Mouse (Mus musculus) monocyte, adult 2 months (primary cell): ENCODE results near the gene Pced1b.
"Not testable (repeated sequence)": the region's sequence is repeated elsewhere in the genome, so short reads cannot be mapped to it uniquely, and the experiment has no call there.

Experiments used
- DNase-seq, 2 experiments: peaks; one replicate each; pipeline ENCODE4 v3.0.0; 2022; ENCODE audit warnings: low spot score in 2 of 2, low read depth in 1 of 2

Pced1b gene

DNA sequence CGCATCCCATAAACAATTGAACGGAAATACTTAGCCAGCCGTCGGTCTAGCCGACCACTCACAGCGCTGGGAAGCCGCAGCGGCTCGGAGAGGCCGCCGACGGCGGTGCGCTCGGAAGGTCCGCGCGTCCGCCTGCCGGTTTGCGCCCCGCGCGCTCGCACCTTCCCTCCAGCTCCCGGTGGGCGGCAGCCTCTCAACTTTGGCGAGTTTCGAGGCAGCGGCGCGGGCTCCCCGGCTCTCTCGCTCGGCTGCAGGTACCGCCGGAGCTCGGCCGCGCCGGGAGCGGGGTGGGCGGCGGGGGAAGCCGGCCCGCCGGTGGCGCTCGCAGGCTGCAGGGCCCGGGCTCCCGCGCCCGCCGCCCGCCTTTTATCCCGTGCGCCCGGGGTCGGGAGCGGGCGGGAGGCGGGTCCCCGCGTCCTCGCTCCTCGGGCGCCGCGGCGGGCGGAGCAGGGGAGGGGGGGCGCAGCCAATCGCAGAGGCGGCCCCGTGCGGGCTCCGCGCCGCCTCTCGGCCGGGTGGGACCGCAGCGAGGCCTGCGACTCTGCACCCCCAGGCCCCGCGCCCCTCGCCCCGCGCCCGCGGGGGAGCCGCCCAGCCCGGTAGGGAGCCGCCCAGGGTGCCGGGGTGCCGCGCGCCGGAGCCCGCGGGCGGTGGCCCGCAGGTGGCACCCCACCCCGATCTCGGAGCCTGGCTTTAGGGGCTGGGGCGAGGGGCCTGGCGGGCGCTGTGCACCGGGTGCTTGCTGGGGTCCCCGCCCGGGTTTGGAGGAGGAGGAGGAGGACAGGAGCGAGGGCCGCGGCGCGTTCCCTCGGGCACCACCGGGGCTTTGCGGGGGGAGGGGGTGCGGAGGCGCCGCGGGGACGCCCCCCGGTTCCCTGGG, at the start of gene Pced1b, which contains the start of gene Amigo2:
Gene Pced1b, plus strand, starts transcription at position 197 of the 880 bp plus-strand sequence.
Gene Amigo2, minus strand, starts transcription at position 377 of the 880 bp plus-strand sequence.
- no peak for DNase-seq

DNA sequence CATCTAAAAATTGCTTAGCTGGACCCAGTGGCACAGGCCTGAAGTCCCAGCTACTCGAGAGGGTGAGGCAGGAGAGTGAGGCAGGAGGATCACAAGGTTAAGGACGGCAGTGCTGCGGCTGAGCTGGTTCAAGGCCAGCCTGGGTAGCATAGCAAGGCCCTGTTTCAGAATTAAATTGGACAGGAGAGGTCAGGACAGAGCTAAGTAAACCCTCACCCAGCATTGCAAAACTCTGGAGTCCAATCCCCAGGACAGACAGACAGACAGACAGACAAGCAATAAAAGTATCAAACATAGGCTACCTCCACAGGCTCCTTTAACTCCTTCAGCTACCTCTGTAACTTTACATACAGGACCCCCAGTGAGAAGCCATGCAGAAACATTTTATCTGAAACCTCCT, 42.0 kb upstream of the Pced1b start:
- no peak for DNase-seq

DNA sequence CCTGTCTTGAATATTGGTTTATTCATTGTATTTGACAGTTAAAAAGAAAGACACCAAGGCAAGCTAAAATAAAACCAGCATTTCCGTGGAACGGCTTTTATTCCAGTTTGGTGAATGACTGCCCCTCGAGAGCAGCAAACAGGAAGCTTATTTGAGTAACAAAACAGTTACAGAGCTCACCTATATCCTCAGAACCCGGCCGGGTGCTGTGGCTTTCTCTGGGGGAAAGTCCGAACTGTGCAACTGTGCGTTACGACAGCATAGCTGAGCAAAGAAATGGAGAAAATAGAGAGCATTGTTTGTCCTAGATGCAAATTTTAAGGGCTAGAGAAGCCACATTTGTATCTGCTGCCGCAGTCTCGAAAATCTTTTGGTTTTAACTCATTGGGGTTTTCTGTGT, 41.1 kb upstream of the Pced1b start:
- no peak for DNase-seq

DNA sequence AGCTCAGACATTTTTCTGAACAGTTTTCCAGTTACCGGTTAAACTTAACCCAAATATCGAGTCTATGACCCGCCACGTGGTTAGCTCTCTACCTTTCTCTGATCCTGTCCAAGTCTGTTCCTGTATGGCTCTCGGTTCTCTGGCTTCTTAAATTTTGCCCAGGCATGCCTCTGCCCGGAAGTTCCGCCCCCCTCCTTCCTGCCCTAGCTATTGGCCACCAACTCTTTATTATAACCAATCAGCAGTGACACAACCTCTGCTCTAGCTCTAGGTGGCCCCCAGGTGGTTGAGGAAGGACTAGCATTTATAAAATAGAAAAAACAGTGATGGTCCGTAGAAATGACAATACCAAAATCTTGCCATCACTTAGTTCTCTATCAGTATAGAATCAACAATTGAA, 40.4 kb upstream of the Pced1b start:
- DNase-seq: no peak

DNA sequence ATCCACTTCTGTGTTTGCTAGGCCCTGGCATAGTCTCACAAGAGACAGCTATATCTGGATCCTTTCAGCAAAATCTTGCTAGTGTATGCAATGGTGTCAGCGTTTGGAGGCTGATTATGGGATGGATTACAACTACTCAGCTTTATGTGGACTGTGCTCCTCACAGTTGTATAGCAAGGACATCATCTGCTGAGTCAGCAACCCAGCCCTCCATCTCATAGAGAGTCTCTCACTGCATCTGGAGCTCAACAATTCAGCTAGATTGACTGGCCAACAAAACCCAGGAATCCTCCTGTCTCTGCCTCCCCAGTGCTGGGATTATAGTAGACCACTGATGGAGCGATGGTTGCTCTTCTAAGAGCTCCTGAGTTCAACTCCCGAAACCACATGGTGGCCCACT, 37.2 kb upstream of the Pced1b start:
- not testable (repeated sequence) for DNase-seq

DNA sequence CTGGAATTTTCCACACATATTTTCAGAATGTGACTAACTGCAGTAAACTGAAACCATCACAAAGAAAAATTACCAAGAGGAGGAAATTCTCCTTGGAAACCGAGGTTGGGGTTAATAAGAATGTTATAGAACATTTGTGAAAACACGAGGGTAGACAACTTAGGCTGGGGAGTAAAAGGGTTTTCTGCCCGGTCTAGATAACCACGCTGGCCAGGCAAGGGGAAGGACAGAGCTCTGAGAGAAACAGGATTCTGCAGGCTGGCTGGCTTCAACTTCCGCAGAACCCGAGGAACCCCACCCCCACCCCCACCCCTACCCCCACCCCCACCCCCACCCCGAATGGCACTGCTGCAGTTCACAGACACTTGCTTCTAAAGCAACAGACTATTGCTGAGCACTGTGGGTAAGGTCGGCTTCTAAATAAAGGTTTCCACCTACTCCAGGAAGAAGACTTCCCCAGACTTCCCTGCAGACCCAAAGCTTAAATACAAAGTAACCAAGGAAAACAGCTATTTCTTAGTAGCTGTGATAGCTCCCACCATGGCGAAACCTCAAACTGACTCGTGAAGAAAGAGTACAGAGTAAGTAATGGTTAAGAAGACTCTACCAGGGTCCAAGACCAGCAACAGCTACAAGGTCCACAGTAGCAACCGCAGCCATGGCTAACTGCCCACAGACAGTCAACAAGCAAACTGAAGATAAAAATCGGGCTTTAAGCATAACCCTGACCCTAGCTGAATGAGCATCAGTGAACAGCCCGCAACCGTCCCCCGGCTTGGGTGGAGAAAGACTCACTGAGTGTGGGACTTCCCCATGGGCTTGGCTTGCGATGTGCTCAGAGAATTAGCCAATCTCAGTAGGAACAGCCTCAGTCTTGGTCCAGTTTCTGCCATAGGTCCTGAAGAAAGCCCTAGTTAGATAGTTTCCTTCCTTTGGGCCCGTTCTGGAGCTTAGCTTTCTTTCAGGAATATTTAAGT, 34.1 kb upstream of the Pced1b start:
- no peak for DNase-seq

DNA sequence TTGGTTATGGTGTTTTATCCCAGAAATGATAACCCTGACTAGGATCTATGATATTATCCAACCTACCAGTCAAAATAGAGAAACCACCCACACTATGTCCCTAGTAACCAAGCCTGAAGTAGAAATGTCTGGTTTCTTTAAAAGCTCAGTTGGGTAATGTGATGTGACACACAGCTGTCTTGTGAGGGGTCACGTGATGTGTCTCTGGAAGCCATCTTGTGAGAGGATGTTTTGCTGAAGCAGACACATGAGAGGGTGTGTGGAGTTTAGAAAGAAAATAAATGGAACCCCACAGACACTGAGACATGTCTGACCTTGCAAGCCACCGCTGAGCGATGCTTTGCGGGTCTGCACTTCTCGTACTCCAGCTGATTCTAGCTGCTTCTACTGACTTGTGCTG, 30.1 kb upstream of the Pced1b start:
- no peak for DNase-seq

DNA sequence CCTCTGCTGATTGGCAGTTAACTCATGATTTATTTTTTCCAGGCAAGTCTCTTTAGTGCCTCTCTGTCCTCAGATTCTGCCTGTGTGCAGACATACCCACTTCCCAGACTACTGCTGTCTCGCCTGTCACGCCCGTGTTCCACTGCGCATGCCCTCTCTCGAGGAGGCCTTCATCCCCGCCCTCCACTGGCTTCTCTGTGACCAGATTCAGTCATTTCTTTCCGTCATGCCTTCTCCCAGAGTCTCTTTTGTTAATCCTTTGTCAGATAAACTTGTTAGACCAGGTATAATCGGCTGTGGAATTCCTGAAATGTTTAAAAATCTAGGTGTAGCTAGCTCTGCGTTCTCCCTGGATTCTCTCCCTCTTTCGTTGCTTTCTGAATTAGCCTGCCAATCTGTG, 23.5 kb upstream of the Pced1b start:
- DNase-seq: no peak

DNA sequence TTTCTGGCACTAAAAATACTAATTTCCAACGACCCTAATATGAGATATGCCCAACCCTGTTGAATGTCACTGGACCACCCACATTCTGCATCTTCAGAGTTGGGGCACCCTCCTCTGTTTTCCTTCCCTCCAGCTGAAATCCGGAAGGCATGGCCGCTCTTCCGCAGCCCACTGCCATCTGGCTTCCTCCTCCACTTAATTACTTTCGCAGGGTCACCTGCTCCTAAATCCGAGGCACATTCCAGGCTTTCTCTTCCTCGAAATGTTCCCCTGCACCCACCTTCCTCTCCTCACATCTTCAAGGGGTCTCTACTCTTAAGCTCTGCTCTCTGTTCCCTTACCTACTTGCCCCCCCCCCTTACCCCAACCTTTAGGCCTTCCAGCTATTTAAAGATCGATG, 22.9 kb upstream of the Pced1b start:
- DNase-seq: no peak

DNA sequence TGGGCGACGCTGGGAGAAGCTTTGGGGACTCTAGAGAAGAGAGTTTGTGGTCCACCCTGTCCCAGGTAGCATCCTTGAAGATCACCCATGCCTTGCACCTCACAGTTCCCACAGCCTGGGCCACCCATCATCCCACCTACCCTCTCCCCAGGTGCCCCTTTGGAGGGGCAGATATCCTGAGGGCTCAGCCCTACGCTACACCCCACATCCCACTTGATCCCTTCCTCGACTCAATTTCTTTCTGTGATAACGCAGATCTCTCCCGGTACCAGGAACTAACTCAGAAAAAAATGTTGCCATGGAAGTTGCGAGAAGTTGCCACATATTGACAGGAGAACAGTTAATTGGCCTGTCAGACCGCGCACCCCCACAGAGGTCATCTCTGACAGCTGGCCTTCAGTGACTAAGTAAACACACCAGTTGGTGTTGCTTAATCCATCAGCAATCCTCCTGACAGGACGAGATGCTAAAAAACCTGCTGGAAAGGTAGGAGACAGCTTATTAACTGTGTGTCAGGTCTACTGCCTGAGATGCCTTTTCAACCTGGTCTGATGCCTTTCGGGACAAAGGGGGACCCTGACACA, 17.3 kb upstream of the Pced1b start:
- no peak for DNase-seq

DNA sequence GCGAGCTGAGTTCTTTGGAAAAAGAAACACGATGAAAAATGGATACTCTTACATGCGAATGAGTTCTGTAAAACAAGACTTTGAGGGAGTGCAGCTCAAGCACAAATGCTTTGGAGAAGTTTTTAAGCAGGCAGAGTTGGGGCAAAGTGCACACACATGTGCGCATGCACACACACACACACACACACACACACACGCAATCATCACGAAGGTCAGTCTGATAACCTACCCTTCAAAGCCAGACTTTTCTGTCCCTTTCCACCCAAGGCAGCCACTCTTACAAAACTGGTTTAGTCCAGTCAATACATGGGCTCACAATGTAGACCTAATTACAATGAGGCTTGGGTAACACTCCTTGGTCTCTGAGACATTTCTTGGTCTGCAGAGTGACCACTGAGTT, 12.8 kb upstream of the Pced1b start:
- DNase-seq: no peak

DNA sequence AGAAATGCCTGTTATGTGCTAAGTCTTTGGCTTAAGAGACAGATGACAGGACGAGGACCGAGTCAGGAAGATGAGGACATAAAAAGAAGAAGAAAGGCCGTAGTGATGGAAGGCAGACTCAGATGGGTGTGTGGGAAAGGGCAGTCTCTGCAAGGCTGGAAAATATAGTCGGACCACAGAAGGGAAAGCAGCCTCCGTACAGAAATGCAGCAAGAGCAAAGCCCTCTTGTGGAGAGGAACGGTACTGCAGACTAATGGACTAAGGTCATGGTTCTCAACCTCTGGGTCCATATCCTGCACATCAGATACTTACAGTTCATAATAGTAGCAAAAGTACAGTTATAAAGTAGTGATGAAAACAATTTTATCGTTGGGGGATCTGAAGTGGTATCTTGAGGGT, 11.7 kb upstream of the Pced1b start:
- DNase-seq: peak in 1 of 2 experiments; percentile 24

DNA sequence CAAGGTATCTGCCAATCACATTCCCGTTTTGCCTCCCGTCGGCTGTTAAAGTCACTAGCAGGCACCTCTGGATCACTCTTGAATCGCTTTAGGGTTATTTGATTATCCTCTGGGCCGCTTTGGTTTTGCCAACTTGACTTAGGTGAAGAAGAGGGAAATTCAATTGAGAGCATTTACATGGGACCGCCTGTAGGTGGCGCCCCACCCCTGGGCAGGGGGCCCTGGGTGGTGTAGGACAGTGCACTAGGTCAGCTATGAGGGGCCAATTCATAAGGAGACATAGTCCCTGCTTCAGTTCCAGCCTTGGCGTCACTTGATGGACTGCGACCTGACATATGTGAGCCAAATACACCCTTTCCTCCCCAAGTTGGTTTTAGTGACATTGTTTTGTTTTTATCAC, 10.0 kb upstream of the Pced1b start:
- no peak for DNase-seq

DNA sequence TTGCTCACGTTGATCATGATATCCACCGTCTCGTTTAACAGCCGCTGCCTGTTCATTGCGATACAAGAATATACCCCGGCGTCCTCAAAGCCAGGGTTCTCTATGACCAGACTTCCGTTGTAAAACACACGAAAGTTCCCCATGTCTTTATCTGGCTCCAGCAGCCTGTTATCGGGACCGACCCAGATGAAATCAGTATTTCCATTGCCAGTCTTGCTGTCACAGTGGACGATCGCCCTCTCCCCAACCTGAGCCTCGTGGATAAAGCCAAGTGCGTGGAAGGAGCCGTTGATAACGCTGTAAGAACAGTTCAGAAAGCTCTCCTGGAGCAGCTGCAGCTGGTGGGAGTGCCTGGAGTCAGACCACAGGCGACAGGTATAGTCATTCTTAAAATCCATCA, 1.5 kb upstream of the Pced1b start:
- no peak for DNase-seq

DNA sequence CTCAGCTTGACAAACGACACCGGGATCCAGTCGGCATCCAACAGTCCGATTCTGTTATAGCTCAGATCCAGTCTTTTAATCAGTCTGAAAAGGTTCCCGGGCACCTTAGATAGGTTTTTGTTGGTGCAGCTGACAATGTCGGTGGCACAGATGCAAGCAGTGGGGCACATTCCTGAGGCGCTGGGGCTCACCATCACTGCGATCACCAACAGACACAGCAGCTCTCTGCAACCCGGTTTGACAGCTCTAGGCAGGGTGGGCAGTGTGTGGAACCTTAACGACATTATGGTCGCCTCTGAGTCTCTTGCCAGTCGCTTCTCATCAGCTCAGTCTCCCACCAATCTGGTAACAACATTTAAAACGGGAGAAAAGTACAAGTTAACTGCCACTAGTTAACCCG, 651 bp upstream of the Pced1b start:
- no peak for DNase-seq

DNA sequence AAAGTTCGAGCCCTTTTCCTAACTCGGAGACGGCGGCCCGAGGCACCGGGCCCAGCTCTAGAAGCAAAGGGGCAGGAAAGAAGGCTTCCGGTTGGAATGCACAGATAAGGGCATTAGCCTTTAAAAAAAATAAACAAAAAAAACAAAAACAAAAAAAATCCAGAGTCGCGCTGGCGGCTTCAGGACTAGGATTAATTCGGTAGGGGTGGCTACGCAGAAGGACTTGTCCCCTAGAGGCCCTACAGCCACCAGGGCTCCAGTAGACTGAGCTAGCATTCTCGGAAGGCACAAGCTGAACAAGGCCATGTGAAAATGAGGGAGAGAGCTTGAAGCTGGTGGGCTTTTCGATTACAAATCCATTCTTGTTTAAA, 869 bp downstream of the Pced1b start:
- DNase-seq: no peak

DNA sequence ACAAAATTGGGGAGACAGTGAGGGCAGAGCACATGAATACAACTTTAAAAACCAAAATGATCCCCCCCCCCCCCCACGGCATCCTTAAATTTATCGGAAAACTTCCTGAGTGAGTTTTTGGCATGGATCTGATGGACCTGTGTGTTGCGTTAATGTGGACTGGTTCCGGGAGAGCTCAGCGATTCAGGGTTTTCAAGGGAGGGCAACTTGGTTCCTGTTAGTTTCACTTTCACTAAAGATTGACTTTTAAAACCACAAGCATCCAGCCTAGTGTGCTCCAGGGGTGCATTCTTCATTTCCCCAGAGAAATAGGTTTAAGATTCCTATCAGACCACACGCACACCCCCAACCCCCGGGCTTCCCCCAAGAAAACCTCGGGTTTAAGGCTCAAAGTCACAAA, 1.4 kb downstream of the Pced1b start:
- no peak for DNase-seq

DNA sequence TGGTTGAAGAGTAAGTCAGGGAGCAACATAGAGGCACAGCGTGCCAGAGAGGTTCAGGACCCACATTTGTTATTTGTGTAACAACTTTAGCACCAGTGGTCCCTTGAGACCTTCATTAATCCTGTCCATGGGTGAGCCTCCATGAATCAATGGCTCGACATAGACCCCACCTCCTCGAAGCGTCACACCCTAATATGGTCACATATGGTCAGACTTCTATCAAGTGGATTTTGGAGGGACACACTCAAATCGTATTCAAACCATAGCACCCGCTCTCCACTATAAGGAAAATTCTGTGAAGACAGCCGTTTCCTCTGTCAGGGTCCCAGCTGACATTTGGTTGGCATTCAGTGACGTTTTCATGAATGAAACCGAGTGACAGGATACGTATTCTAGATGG, 2.4 kb downstream of the Pced1b start:
- no peak for DNase-seq

DNA sequence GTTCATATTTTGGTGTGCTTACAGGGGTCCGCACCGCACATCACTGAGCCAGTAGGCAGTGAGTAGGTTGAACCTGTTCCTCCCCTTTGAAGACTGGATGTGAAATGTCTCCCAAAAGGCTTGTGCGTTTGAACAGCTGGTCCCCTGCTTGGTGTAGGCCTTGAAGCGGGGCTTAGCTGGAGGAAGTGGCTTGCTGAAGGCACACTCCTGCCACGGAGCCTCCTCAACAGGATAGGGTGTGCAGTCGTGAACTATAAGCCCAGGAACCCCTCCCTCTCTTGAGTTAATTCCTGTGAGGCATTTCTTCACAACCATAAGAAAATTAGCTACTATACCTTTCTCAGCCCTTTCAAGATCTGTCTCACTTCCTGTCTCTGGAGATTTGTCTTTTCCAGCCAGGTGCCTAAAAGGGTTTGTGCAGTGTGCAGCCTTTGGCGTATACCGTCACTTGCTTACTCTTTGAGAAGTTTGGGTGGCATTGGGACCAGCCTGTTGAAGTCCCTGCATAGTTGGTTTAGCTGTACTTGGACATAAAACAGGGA, 5.7 kb downstream of the Pced1b start:
- no peak for DNase-seq

DNA sequence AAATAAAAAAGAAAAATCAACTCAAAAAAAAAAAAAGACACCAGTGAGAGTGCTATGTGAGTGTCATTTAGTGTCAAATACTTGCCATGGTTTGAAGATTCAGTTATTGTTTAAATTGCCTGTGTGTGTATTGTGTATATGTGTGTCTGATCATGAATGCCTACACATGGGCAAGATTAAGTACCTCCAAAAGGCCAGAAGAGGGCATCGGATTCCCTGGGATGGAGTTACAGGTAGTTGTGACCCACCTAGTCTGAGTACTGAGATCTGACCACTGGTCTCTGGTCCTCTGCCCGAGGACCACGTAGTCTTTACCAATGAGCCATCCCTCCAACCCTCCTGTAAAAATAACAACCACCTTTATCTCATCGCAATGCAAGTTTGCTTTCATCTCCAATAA, 7.5 kb downstream of the Pced1b start:
- DNase-seq: no peak

DNA sequence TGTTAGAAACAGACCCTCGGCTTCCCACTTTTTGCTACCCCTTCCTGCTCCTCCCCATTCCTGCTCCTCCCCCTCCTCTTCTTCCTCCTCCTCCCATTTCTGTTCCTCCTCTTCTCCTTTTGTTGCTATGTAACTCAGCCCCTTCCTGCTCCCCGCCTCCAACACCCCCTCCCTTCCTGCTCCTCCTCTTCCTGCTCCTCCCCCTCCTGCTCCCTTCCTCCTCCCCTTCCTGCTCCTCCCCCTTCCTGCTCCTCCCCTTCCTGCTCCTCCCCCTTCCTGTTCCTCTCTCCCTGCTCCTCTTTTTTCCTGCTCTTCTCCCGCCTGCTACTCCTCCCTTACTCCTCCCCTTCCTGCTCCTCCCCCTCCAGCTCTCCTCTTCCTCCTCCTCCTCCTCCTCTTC, 8.9 kb downstream of the Pced1b start:
- no peak for DNase-seq
